Mouse (Mus musculus): ENCODE measurements around the gene Svop.
A peak's percentile ranks its signal among the peaks of the same experiment; 100 is the strongest.

DNA sequence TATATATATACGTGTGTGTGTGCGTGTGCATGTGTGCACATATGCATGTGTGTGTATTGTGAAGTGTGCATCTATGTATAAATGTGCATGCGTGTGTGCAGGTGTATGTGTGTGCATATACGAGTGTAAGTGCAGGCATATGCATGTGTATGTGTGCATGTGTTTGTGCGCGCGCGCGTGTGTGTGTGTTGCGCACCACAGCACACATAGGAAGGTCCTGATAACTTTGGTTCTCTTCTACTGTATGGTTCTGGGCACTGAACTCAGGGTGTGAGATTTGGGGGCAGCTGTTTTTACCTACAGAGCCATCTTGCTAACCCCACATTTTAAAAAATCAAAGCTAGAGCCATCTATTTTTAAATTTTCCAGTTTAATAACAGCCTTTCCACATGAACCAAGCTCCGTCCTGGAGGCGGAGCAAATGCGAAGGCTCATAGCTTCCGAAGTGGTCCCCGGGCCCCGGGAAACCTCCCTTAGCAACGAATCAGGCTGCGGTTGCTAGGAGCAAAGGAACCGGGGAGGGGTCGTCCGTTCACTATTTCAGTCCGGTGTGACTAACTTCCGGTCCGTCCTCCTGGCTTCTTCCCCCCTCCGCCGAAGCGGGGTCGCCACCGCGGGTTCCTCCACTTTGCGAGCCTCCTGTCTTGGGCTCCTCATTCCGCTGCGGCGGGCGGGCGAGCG is 8.5 kb upstream of the Svop start:
- TF ChIP-seq POLR2A (IDR thresholded peaks at IDR 0.05; ENCODE audit: control insufficient read depth, low read depth, low read length) (peak; percentile 43; the same call in 1 of the 2 replicates), CTCF (IDR thresholded peaks at IDR 0.05; ENCODE audit: control insufficient read depth, insufficient read depth, insufficient replicate concordance, low read depth, low read length) (no peak; the same call in 1 of the 2 replicates)
